Mouse (Mus musculus) ES-E14 (cell line): Measurements from ENCODE around the gene Rnf39.

Experiments
- CHD2 ChIP-seq: IDR thresholded peaks from 2 replicates; pipeline ENCODE4 v1.6.1; 2014; ENCODE audit warnings: mild to moderate bottlenecking, low read depth, low read length, inconsistent platforms
- HCFC1 ChIP-seq: IDR thresholded peaks from 2 replicates; pipeline ENCODE4 v1.6.1; 2012; ENCODE audit warnings: low read length, inconsistent platforms, borderline replicate concordance; ENCODE audit not compliant: insufficient read depth
- MAFK ChIP-seq: IDR thresholded peaks from 2 replicates; pipeline ENCODE4 v1.6.1; 2014; ENCODE audit warnings: mild to moderate bottlenecking, low read depth, low read length, inconsistent platforms; ENCODE audit not compliant: insufficient read depth

DNA sequence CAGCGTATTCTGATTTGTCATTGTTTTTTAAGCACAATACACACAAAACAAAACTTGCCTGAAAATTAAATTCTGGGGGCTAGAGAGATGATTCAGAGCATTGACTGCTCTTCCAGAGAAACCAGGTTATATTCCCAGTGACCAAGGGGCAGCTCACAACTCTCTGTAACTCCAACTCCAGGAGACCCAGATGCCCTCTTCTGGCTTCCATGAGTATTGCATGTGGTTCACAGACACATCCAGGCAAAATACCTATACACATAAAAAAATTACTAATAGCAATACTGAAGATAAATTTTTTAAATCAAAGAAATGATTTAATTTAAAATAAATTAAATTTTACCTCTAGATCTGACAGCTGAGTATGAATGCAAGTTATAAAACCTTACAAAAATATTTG lies 46.1 kb upstream of the Rnf39 start:
- TF ChIP-seq HCFC1 (no peak), CHD2 (no peak), MAFK (no peak)
